Mouse (Mus musculus): ENCODE data around the gene Ubap1.

The Ubap1 gene

GRCm38 (mm10) chr4:41416966-41417365, 68.2 kb downstream of the Ubap1 start:
- DNase-seq (ENCODE audit: low spot score in 2 of 2), result no peak

- DNase-seq (ENCODE audit: low spot score in 2 of 2), result no peak
These were observed 90.1 kb downstream of the Ubap1 start for GRCm38 (mm10) chr4:41438931-41439330.

Data from frontal cortex, postnatal 36 days (tissue).